Mouse (Mus musculus): ENCODE results near the gene Gtf3c4. TPM values are rescaled to one million over a fixed set of nuclear protein-coding genes. Genes with fewer than 3 reads are reported as not detected.
A peak's percentile ranks its signal among the peaks of the same experiment; 100 is the strongest.

The Gtf3c4 gene
- total RNA-seq, 2 experiments from 2014 or later = 34.5 to 39.2 TPM

DNA sequence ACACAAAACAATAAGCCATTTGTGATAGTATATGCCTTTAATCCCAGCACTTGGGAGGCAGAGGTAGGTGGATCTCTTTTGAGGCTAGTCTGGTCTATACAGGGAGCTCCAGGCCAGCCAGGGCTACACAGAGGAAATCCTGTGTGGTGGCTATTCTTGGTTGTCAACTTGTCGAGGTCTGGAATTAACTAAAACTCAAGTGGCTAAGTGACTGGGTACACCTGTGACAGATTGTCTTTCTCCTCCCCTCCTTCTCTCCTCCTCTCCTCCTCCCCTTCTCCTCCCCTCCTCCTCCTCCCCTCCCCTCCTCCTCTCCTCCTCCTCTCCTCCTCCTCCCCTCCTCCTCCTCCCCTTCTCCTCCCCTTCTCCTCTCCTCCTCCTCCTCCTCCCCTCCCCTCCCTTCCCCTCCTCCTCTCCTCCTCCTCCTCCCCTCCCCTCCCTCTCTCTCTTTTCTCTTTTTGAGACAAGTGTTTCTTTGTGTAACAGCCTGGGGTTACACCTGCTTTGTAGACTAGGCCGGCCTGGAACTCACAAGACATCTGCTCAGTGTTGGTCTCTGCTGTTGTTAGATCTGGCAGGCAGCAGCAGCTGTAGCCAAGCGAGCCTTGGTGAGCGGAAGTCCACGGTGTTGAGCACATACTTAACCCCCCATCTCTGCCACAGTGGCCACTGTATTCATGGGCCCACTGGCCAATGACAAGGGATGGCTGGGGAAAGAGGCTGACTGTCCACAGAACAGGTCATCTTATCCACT lies 29.7 kb downstream of the Gtf3c4 start:
- intact Hi-C loops (cut with DNase I) = no loop called here
- DNase-seq (ENCODE audit: low spot score in 2 of 2) = no peak

DNA sequence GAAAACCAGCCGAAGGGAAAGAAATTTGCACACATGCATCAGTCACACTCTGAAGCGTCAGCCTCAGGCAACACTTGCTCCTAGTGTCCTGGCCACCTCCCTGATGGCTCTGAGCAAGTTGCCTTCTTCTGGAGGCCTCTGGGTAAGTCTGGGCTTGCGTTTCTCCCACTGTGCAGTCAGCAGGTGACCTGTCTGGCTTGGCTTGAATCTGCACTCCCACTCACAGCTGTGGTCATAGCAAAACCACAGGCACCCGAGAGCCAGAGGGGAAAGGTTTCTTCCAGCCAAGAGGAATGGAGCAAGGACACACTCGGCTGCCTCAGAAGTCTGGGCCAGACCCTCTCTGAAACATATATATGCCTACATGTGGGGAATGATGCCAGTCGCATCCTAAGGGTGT lies 31.3 kb downstream of the Gtf3c4 start:
- intact Hi-C loops (cut with DNase I) = no loop called here
- no peak for DNase-seq (ENCODE audit: low spot score in 2 of 2)

DNA sequence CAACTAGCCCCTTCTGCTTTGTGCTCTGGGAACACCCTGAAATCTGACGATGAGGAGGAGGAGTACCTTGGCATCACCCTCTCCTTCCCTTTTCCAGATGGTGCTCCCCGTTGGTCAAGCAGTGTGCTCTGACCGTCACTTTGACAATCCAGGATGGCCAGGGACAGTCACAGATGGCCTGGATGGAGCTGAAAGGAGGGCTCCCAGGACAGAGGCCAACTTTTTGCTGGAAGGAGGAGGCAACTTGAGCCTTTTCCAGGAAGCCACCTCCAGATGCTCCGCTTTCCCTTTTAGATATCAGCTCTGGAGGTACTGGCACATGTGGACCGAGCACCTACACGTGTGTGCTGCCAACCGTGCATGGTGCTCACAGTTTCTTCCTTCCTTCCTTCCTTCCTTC lies 36.8 kb downstream of the Gtf3c4 start:
- intact Hi-C loops (cut with DNase I) = no loop called here
- DNase-seq (ENCODE audit: low spot score in 2 of 2) = peak in 1 of 2 experiments; percentile 21

- intact Hi-C loops (cut with DNase I) = no loop called here
- no peak for DNase-seq (ENCODE audit: low spot score in 2 of 2)
Measured at GRCm38 (mm10) chr2:28799575-28799974, 40.6 kb downstream of the Gtf3c4 start.

DNA sequence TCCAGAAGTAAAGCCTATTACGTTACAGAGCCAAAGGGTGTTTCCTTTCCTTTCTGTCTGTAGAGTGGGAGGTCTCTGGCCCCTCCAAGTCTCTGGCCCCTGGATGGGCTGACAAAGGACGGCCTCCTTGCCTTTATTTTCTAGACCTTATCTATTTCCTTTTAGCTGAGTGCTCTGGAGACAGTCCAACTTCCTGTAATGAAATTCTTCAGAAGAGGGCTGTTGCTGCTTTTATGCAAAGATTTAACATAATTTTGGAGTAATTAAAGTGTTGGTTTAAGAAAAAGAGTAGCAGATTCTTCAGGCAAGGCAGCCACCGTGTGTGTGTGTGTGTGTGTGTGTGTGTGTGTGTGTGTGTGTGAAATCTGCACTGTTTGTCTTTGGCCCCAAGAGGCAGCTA lies 41.8 kb downstream of the Gtf3c4 start:
- intact Hi-C loops (cut with DNase I) = no loop called here
- DNase-seq (ENCODE audit: low spot score in 2 of 2) = no peak

GRCm38 (mm10) chr2:28797490-28798106 lies 42.6 kb downstream of the Gtf3c4 start:
- intact Hi-C loops (cut with DNase I) = no loop called here
- DNase-seq (ENCODE audit: low spot score in 2 of 2) = no peak

DNA sequence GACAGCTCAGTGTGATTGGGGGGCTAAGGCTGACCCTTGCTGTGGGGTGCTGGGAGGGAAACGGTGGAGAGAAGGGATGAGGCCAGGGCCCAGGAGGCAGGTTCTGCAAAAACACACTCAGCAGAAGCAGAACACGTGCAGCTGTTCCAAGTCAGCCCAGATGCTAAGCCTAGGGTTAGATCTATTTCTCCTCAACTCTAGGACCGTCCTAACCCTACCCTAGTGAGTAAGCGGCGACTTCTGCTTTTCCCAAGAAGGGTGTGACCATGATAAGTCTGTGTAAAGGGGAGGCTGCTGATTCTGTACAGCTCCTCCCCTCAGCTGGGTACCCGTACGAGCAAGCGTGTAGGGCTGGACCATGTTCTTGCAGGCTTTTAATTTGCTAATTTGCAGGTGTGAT lies 43.9 kb downstream of the Gtf3c4 start:
- intact Hi-C loops (cut with DNase I) = no loop called here
- no peak for DNase-seq (ENCODE audit: low spot score in 2 of 2)

GRCm38 (mm10) chr2:28794623-28795022 lies 45.5 kb downstream of the Gtf3c4 start:
- no peak for DNase-seq (ENCODE audit: low spot score in 2 of 2)
- intact Hi-C loops (cut with DNase I) = no loop called here

GRCm38 (mm10) chr2:28792931-28793610 lies 47.1 kb downstream of the Gtf3c4 start:
- DNase-seq (ENCODE audit: low spot score in 2 of 2) = peak; percentile 13 to 39

DNA sequence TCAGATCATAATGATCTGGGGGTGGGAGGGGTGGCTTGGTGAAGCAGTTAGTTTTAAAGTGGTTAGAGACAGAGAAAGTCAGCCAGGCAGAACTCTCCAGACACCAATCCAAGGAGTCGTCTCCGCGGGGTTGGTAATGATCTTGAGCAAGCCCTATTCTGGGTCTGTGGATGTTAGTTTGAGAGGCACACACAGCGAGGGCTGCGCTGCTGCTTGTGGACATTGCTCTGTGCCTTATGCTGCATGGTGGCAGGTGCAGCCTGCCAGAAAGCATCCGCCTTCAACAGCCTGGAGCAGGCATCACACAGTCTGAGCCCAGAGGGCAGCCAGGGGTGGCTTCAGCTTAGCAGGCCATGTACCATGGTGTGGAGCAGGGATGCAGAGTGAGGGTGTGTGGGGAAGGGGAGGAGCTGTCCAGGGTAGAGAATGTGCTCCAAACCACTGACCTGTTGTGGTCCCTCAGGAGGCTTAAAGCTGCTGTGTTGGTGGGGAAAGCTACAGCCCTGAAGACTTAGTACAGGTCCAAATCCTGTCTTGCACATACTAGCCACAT lies 53.0 kb downstream of the Gtf3c4 start:
- intact Hi-C loops (cut with DNase I) = no loop called here
- DNase-seq (ENCODE audit: low spot score in 2 of 2) = no peak

More at GRCm38 (mm10) chr2:28792931-28793610, 47.1 kb downstream of the Gtf3c4 start:
- intact Hi-C loops (cut with DNase I) = no loop called here

GRCm38 (mm10) chr2:28786355-28787066 lies 53.6 kb downstream of the Gtf3c4 start:
- intact Hi-C loops (cut with DNase I) = no loop called here

DNA sequence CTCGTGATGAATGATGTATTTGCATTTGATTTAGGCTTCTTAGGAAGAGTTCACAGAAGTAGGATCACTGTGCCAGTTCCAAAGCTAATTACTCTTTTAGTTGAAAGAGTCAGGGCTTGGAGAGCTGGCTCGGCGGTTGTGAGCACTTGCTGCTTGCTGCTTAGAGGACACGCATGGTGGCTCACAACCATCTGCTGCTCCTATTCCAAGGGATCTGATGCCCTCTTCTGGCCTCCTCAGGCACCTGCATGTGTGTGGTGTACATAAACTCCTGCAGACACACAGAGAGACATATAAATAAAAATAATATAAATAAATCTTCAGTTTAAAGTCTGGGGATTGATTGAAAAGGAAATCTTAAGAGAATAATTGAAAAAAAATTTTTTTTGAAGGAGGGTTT lies 58.9 kb downstream of the Gtf3c4 start:
- no peak for DNase-seq (ENCODE audit: low spot score in 2 of 2)
- intact Hi-C loops (cut with DNase I) = no loop called here

More at GRCm38 (mm10) chr2:28786355-28787066, 53.6 kb downstream of the Gtf3c4 start:
- no peak for DNase-seq (ENCODE audit: low spot score in 2 of 2)

- no peak for DNase-seq (ENCODE audit: low spot score in 2 of 2)
- intact Hi-C loops (cut with DNase I) = no loop called here
Measured at GRCm38 (mm10) chr2:28780001-28780782, 60.0 kb downstream of the Gtf3c4 start.

DNA sequence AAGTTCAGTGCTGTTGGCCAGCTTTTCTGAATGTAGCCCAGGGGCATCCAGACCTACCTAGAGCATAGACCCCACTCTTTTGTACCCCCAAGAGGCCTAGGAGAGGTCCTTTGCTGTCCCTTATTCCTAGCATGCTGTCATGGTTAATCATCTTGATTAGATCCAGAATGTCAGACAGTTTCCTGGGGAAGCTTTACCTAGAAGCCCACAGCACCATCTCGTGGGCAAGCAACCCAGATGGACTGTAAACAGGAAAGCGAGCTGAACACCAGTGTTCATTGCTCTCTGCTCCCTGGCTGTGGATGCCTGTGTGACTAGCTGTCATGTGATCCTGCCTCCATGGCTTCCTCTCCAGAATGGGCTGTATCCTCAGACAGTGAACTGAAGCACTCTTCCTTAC lies 63.4 kb downstream of the Gtf3c4 start:
- intact Hi-C loops (cut with DNase I) = no loop called here
- no peak for DNase-seq (ENCODE audit: low spot score in 2 of 2)

GRCm38 (mm10) chr2:28774073-28774472 lies 66.1 kb downstream of the Gtf3c4 start:
- intact Hi-C loops (cut with DNase I) = no loop called here
- no peak for DNase-seq (ENCODE audit: low spot score in 2 of 2)
